Mouse (Mus musculus) small intestine, adult 2 months (tissue): ENCODE measurements around the gene Jund.

Experiments
- CTCF ChIP-seq: fragments of 200-500 bp; IDR thresholded peaks from 2 replicates; pipeline ENCODE4 v1.5.1; 2012; ENCODE audit warnings: low read depth, mild to moderate bottlenecking, control low read depth, inconsistent platforms, low read length, moderate library complexity, mixed read lengths; ENCODE audit not compliant: insufficient replicate concordance, insufficient read length; ENCODE audit errors: extremely low read depth
- POLR2A ChIP-seq: fragments of 200-500 bp; IDR thresholded peaks from 2 replicates; pipeline ENCODE4 v1.6.1; 2012; ENCODE audit warnings: low read depth, mild to moderate bottlenecking, control low read depth, inconsistent platforms, low read length, moderate library complexity

DNA sequence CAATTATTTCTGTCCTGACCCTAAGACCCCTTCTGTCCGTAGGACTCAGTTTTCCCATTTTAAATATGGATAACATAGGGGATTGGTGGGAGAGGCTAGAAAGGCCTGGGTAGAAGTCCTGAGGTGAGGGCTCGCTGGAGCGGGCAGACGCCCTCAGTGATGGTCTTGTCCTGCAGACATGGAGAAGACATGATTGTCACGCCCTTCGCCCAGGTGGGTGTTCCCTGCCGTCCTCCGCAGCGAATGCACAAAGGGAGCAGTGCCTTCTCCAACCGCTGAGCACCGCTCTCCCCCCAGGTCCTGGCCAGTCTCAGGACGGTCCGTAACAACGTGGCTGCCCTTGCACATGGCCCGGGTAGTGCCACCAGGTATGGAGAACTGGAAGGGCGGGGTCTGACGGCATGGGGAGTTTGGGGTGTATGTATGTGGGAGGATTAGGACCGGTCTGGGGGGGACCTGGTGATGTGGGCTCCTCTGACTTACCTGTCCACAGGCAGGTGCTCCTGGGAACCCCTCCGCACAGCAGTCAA lies 47.0 kb downstream of the Jund start:
- TF ChIP-seq CTCF (no peak), POLR2A (no peak)
